14 mouse cellular contexts compared by ENCODE assay signal in the genomic region with DNA sequence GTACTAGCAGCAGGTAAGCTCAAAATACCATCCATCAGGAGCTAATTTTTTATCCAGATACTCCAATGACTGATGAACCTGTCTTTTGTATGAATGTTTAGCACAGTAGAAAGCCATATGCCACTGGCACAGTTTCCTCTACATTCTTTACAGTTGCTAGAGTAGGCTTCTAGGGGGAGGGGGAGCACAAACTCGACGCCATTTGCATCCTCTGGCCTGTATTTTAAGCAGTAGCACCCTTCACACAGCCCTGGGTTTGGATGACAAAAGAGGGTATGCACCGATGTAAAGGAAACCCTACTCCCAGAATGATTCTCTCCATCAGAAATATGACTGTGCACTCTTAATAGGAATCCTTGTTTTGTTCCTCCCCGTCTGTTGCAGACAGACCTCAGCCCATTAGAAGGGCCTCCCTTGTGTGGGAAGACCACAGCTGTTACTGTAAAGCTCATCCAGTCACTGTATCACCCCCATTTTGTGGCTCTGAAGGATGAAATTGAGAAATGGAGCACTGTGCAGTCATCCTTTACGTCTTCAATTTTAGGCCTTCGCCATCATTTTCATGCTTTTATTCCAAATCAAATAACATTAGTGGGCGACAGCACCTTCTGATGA. TPM values are rescaled to one million over a fixed set of nuclear protein-coding genes. Genes with fewer than 3 reads are reported as not detected.
DNase-seq lines count a peak whose midpoint lies in the region; ATAC-seq lines count a peak whose summit lies in the region.
"Had no signal": no experiment of that assay in that cellular context is flagged by ENCODE, and none has a peak within 500 bp of the region (broad histone marks: within the 10 kb centered on the region; RNA-seq: fewer than 3 reads in every experiment).

No protein-coding gene starts in this region.

- DNase-seq in layer of hippocampus, adult 9-11 months: peak; percentile 38
- no peak for DNase-seq in layer of hippocampus, postnatal 10 days (ENCODE audit: low spot score in 2 of 2)
- peak; percentile 33 for DNase-seq in hindbrain, embryonic 11.5 days (ENCODE audit: low spot score)
- DNase-seq in adrenal gland, postnatal 4 days (ENCODE audit: low spot score in 2 of 2): no peak
- no peak for DNase-seq in heart, postnatal 36 days
- DNase-seq: gastrocnemius, postnatal 25 days; thymus, postnatal 4 days had no signal

- H3K4me3 ChIP-seq in hindbrain, embryonic 11.5 days (ENCODE audit: low read depth, low read length): no peak overlapping the region
- H3K4me3 ChIP-seq in midbrain, embryonic 13.5 days (replicated peaks): no peak overlapping the region
- no peak overlapping the region for H3K4me3 ChIP-seq in kidney, embryonic 15.5 days (replicated peaks)
- H3K4me3 ChIP-seq: embryonic facial prominence, embryonic 13.5 days; limb, embryonic 12.5 days had no signal

- H3K9ac ChIP-seq in hindbrain, embryonic 11.5 days (ENCODE audit: low read depth, low read length): no peak overlapping the region
- no peak overlapping the region for H3K9ac ChIP-seq in midbrain, embryonic 13.5 days (replicated peaks)
- no peak overlapping the region for H3K9ac ChIP-seq in kidney, embryonic 15.5 days
- H3K9ac ChIP-seq: embryonic facial prominence, embryonic 13.5 days; limb, embryonic 12.5 days had no signal

- peak; percentile 70 for ATAC-seq in hindbrain, embryonic 11.5 days (ENCODE audit: low FRiP score)
- peak; percentile 57 for ATAC-seq in midbrain, embryonic 13.5 days
- no peak for ATAC-seq in kidney, embryonic 15.5 days (replicated peaks; ENCODE audit: low FRiP score)
- ATAC-seq: activated CD4-positive, CD25-positive, alpha-beta regulatory T cell, adult 4 months; intestine, embryonic 16.5 days had no signal

- intact Hi-C loops in heart, postnatal 36 days (cut with DNase I): no loop called here

- H3K27ac ChIP-seq in hindbrain, embryonic 11.5 days (ENCODE audit: low read depth, low read length): peak overlapping the region; percentile 72
- peak overlapping the region; percentile 75 for H3K27ac ChIP-seq in midbrain, embryonic 13.5 days
- H3K27ac ChIP-seq in kidney, embryonic 15.5 days: no peak overlapping the region
- H3K27ac ChIP-seq: embryonic facial prominence, embryonic 13.5 days; stomach, postnatal 0 days had no signal

- H3K4me2 ChIP-seq in hindbrain, embryonic 11.5 days (replicated peaks; ENCODE audit: low read depth, low read length): no peak overlapping the region
- H3K4me2 ChIP-seq in midbrain, embryonic 13.5 days (replicated peaks): no peak overlapping the region
- H3K4me2 ChIP-seq in kidney, embryonic 15.5 days: no peak overlapping the region
- H3K4me2 ChIP-seq: embryonic facial prominence, embryonic 13.5 days; limb, embryonic 12.5 days had no signal

- no peaks in the 10 kb centered on the region for H3K9me3 ChIP-seq in hindbrain, embryonic 11.5 days (ENCODE audit: control insufficient read depth, low read length)
- H3K9me3 ChIP-seq in midbrain, embryonic 13.5 days: no peaks in the 10 kb centered on the region
- H3K9me3 ChIP-seq in kidney, embryonic 15.5 days (replicated peaks): no peaks in the 10 kb centered on the region
- H3K9me3 ChIP-seq: embryonic facial prominence, embryonic 13.5 days; limb, embryonic 12.5 days had no signal

- peaks cover 6% of the 10 kb centered on the region; the same call in 1 of the 2 replicates for H3K4me1 ChIP-seq in hindbrain, embryonic 11.5 days (replicated peaks; ENCODE audit: control insufficient read depth, insufficient read depth, low read length)
- H3K4me1 ChIP-seq in midbrain, embryonic 13.5 days (replicated peaks): peaks cover 39% of the 10 kb centered on the region
- H3K4me1 ChIP-seq in kidney, embryonic 15.5 days: peaks cover 24% of the 10 kb centered on the region

- H3K36me3 ChIP-seq in hindbrain, embryonic 11.5 days (ENCODE audit: control insufficient read depth, insufficient read depth, low read length): no peaks in the 10 kb centered on the region
- no peaks in the 10 kb centered on the region for H3K36me3 ChIP-seq in midbrain, embryonic 13.5 days
- no peaks in the 10 kb centered on the region for H3K36me3 ChIP-seq in kidney, embryonic 15.5 days
- H3K36me3 ChIP-seq: limb, embryonic 12.5 days had no signal

- no peaks in the 10 kb centered on the region for H3K27me3 ChIP-seq in hindbrain, embryonic 11.5 days (ENCODE audit: control insufficient read depth, insufficient read depth, low read length)
- H3K27me3 ChIP-seq in midbrain, embryonic 13.5 days: no peaks in the 10 kb centered on the region; the same call in 1 of the 2 replicates
- H3K27me3 ChIP-seq in kidney, embryonic 15.5 days: no peaks in the 10 kb centered on the region
- H3K27me3 ChIP-seq: embryonic facial prominence, embryonic 13.5 days had no signal

- 61% methylated on average over 7 of the region's 7 CpGs for WGBS in hindbrain, embryonic 11.5 days
- 46% methylated on average over 7 of the region's 7 CpGs for WGBS in midbrain, embryonic 13.5 days
- 82% methylated on average over 7 of the region's 7 CpGs for WGBS in kidney, embryonic 15.5 days

RNA-seq across cellular contexts. Expression of a gene that starts 30.7 kb away (rescaled TPM):
- 10 to 100 TPM; 15.3 to 17.5 TPM for total RNA-seq in layer of hippocampus, postnatal 10 days (2021)
- polyA plus RNA-seq in hindbrain, embryonic 11.5 days (2014; fragmentation: Nextera tagmentation; extraction: Ambion mirVana): 5.1 and 5.6 TPM in 2 replicates
- 4.7 and 5.9 TPM in 2 replicates for polyA plus RNA-seq in midbrain, embryonic 13.5 days (2015; fragmentation: Nextera tagmentation; extraction: Ambion mirVana)
- 10 to 100 TPM; 43.9 to 49.2 TPM for total RNA-seq in adrenal gland, postnatal 4 days (2021)
- 17.0 and 17.3 TPM in 2 replicates for polyA plus RNA-seq in kidney, embryonic 15.5 days (2015; fragmentation: Nextera tagmentation; extraction: Ambion mirVana)
- total RNA-seq in heart, postnatal 36 days (2021): 10 to 100 TPM; 23.2 to 25.1 TPM

Comparison
In these comparisons a context has a peak if more than half of its experiments do, and no peak if none do; other contexts are left out.
1. DNase-seq: peak in layer of hippocampus, adult 9-11 months (single experiment) and hindbrain, embryonic 11.5 days (single experiment); none in layer of hippocampus, postnatal 10 days (0 of 2), adrenal gland, postnatal 4 days (0 of 2) and heart, postnatal 36 days (0 of 2).